Mouse (Mus musculus) B cell, adult 67 days (primary cell): ENCODE measurements around the gene Pitx2. TPM values are rescaled to one million over a fixed set of nuclear protein-coding genes. Genes with fewer than 3 reads are reported as not detected.

ENCODE experiments used
- total RNA-seq, 2 experiments: library from RNA; stranded (reverse); gene quantifications; 4 replicates each; pipeline ENCODE4 v1.2.4; 2023

Gene Pitx2
- total RNA-seq: not detected

DNA sequence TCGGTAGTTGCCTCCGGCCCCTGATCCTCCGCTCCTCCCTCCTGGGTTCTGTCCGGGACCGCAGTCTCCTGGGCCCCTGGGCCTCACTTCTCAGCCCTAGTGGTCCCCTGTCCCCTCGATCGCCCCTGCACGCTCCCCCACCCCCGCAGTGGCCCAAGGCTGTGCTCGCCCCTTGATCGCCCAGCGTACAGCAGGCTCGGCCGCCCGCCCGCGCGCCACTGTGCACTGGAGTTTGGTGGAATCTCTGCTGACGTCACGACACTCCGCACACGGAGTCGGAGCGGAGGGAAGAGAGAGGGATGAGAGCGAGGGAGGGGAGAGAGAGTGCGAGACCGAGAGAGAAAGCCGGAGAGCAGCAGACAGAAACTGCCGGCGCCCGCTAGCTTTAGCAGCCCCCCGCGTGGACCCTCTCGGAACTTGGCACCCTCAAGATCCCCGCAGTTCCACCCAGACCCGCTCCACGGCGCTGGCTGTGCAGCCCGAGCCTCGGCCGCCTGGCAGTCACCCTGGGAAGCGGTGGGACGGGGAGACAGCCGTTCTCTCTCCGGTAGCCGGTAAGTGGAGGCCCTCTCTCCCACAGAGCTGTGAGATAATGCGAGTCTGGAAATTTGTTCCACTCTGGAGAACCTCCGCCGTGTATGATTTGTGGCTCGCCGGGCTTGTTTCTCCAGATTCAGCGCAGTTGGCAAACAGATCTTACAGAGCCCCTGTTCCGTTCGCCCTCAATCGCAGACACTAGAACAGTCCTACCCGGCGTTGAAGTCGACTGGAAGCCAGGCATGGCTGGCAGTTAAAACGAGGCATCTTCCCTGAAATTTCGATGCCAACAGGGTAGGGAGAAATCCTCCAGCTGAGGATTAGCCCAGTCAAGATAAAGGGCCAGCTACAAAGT lies at the start of gene Pitx2:
Gene Pitx2 (plus strand): TSS at position 270 of the 892 bp plus-strand sequence.

Other genes with a start within 250 kb of the Pitx2 start
- not detected for gene Enpep, start 132.8 kb downstream of the Pitx2 start, total RNA-seq